Mouse (Mus musculus) hindbrain, embryonic 12.5 days (tissue): Measurements from ENCODE around the gene Dync2li1. TPM values are rescaled to one million over a fixed set of nuclear protein-coding genes. Genes with fewer than 3 reads are reported as not detected.

Experiments used
- ATAC-seq: fragments of 200-750 bp; cut with Nextera tagmentation; 2 replicates; pipeline ENCODE4 v1.8.0; 2017; ENCODE audit warnings: moderate TSS enrichment; ENCODE audit not compliant: low FRiP score
- H3K27ac ChIP-seq: fragments of 300-500 bp; sonication (generic); 2 replicates; pipeline ENCODE4 v1.5.1; 2016; ENCODE audit warnings: mild to moderate bottlenecking
- H3K27me3 ChIP-seq: fragments of 300-500 bp; sonication (generic); 2 replicates; pipeline ENCODE4 v1.6.1; 2016; ENCODE audit warnings: mild to moderate bottlenecking
- H3K36me3 ChIP-seq: fragments of 300-500 bp; sonication (generic); 2 replicates; pipeline ENCODE4 v1.6.1; 2016; ENCODE audit warnings: mild to moderate bottlenecking
- H3K4me1 ChIP-seq: fragments of 300-500 bp; sonication (generic); 2 replicates; pipeline ENCODE4 v1.6.1; 2016
- H3K4me2 ChIP-seq: fragments of 300-500 bp; sonication (generic); replicated peaks from 2 replicates; pipeline ENCODE4 v1.6.1; 2016; ENCODE audit warnings: mild to moderate bottlenecking
- H3K4me3 ChIP-seq: fragments of 300-500 bp; sonication (generic); 2 replicates; pipeline ENCODE4 v1.5.1; 2016; ENCODE audit warnings: mild to moderate bottlenecking
- H3K9ac ChIP-seq: fragments of 300-500 bp; sonication (generic); 2 replicates; pipeline ENCODE4 v1.6.1; 2016; ENCODE audit warnings: mild to moderate bottlenecking, moderate library complexity
- H3K9me3 ChIP-seq: fragments of 300-500 bp; sonication (generic); replicated peaks from 2 replicates; pipeline ENCODE4 v1.6.1; 2016; ENCODE audit warnings: mild to moderate bottlenecking
- WGBS: fragments of 180-500 bp; shearing (Covaris S2); methylation state at CpG from one replicate; pipeline ENCODE4 v1.1.7; 2016; 5-methylcytosine and 5-hydroxymethylcytosine counted together
- polyA plus RNA-seq: library from polyadenylated mRNA; unstranded; fragments of >200 nt; fragmentation: Nextera tagmentation; extraction: Ambion mirVana; gene quantifications from 2 replicates; pipeline ENCODE4 v1.2.1, GENCODE M21; 2016

Dync2li1 gene
- polyA plus RNA-seq, 1 experiment from 2014 or later: 34.9 TPM

DNA sequence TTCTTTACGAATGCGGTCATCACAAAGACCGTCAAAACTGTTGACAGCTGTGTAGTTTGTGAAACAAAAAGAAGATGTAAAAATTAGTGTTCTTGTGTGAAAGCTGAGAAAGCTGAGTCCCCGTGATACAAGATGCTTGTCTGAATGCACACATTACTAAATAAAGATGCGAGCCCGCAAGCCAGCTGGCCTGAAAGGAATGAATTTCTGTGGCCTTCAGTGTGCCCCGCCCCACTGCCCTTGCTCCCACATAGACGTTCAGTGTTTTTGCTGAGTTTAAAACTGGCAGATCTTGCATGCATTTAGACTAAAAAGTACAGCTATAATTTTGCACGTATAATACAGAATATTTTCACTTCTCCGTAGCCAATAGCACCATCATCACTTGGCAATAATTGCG, 10.5 kb upstream of the Dync2li1 start:
- Histone ChIP-seq H3K4me3 (no peak overlapping the region), H3K9me3 (peaks cover 8% of the 10 kb centered on the region; the same call in 1 of the 2 replicates), H3K27me3 (no peaks in the 10 kb centered on the region), H3K4me2 (no peak overlapping the region), H3K36me3 (peaks cover 18% of the 10 kb centered on the region), H3K9ac (no peak overlapping the region), H3K4me1 (peaks cover 2% of the 10 kb centered on the region; the same call in 1 of the 2 replicates), H3K27ac (no peak overlapping the region)
- 87% methylated on average over 11 of the region's 11 CpGs for WGBS
- no peak for ATAC-seq

DNA sequence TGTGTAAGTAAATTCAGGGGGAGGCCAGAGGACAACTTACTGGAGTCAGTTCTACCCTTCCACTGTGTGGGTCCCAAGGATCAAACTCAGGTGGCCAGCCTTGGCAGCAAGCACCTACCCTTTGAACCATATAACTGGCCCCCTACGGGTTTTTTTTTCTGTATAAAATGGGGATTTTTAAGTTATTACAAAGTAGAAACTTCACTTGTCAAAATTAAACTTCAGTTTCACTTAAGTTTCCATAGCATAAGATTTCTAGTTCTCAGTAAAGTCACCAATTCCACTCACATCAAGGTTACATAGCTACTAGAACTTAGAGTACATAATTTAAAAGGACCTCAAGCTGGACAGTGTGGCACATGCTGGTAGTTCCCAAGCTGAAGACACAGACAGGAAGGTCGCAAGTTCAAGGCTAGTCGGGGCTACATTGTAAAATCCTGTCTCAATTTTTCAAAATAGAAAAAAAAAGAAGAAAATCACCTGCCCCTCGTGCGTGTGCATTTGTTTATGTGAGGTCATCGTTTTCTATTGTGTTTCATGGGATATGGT, 9.7 kb upstream of the Dync2li1 start:
- Histone ChIP-seq H3K27ac (no peak overlapping the region), H3K36me3 (peaks cover 18% of the 10 kb centered on the region), H3K9ac (no peak overlapping the region), H3K27me3 (no peaks in the 10 kb centered on the region), H3K4me1 (peaks cover 2% of the 10 kb centered on the region; the same call in 1 of the 2 replicates), H3K4me3 (no peak overlapping the region), H3K9me3 (peaks cover 8% of the 10 kb centered on the region; the same call in 1 of the 2 replicates), H3K4me2 (no peak overlapping the region)
- 88% methylated on average over 6 of the region's 6 CpGs for WGBS
- ATAC-seq: no peak

DNA sequence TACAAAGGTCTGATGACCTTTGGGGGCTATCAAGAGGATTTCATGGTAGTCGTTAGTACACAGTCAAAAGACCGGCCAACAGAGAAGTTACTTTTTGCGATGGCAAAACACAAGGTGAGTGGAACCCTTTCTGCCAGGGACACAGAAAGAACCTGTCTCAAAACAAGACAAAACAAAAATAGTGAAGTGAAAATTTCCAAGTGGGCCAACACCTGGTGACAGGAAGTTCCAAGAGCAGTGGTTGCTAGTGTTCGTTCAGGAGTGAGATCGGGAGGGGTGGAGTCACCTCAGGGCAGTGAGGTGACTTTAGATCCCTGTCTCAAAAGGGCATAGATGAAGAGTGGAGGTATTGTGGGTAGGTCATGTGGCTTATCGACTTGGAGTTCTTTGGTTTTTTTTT, 8.3 kb upstream of the Dync2li1 start:
- H3K27me3 ChIP-seq: no peaks in the 10 kb centered on the region
- no peak overlapping the region for H3K9ac ChIP-seq
- H3K27ac ChIP-seq: no peak overlapping the region
- H3K4me3 ChIP-seq: no peak overlapping the region
- WGBS: 94% methylated on average over 6 of the region's 6 CpGs
- H3K4me1 ChIP-seq: peaks cover 2% of the 10 kb centered on the region; the same call in 1 of the 2 replicates
- H3K36me3 ChIP-seq: peaks cover 18% of the 10 kb centered on the region
- H3K9me3 ChIP-seq: peaks cover 8% of the 10 kb centered on the region; the same call in 1 of the 2 replicates
- ATAC-seq: no peak
- no peak overlapping the region for H3K4me2 ChIP-seq

DNA sequence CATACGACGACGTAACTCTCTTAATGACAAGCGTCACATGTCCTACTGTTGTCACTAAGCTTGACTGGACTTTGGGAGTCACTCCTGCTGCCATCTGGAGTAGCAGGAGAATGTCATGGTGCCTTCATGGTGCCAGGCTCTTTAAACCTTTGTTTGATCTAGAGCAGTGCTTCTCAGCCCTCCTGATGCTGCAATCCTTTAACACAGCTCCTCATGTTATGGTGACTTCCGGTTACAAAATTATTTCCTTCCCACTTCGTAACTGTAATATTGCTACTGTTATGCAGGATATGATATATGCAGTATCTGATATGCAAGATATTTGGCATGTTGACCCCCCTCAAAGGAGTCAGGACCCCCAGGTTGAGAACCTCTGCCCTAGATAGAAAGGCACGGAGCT, 7.2 kb upstream of the Dync2li1 start:
- ATAC-seq: no peak
- 84% methylated on average over 7 of the region's 7 CpGs for WGBS

DNA sequence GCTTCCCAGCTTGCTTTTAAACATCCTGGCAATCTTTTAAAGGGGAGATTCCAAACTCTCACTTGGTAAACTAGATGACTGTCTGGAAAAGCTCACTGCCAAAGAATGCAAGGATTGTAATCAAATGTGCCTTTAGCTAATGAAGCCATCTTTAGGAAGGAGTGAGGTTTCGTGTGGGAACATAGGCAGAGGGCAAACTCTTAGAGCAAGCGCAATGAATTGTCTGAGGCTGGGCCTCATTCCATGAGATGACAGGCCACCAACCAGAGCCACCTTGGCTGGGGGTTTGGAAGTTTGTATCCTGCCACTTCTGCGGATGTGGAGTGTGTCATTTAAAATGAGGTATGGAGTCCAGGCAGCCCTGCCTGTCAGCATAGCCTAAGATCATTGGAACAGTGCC, 6.2 kb upstream of the Dync2li1 start:
- Histone ChIP-seq H3K27ac (no peak overlapping the region), H3K36me3 (no peaks in the 10 kb centered on the region), H3K9ac (no peak overlapping the region), H3K9me3 (0 out of 2 replicates have a peak, but pooled peaks cover 6% of the 10 kb centered on the region), H3K4me3 (no peak overlapping the region), H3K4me2 (no peak overlapping the region), H3K27me3 (no peaks in the 10 kb centered on the region), H3K4me1 (peaks cover 2% of the 10 kb centered on the region; the same call in 1 of the 2 replicates)
- 87% methylated on average over 3 of the region's 3 CpGs for WGBS
- no peak for ATAC-seq

More for the DNA sequence above, 7.2 kb upstream of the Dync2li1 start:
- H3K27me3 ChIP-seq: no peaks in the 10 kb centered on the region
- H3K27ac ChIP-seq: no peak overlapping the region
- H3K4me1 ChIP-seq: peaks cover 2% of the 10 kb centered on the region; the same call in 1 of the 2 replicates
- no peak overlapping the region for H3K4me2 ChIP-seq
- peaks cover 7% of the 10 kb centered on the region; the same call in 1 of the 2 replicates for H3K36me3 ChIP-seq
- H3K9ac ChIP-seq: no peak overlapping the region
- H3K4me3 ChIP-seq: no peak overlapping the region
- 0 out of 2 replicates have a peak, but pooled peaks cover 6% of the 10 kb centered on the region for H3K9me3 ChIP-seq

DNA sequence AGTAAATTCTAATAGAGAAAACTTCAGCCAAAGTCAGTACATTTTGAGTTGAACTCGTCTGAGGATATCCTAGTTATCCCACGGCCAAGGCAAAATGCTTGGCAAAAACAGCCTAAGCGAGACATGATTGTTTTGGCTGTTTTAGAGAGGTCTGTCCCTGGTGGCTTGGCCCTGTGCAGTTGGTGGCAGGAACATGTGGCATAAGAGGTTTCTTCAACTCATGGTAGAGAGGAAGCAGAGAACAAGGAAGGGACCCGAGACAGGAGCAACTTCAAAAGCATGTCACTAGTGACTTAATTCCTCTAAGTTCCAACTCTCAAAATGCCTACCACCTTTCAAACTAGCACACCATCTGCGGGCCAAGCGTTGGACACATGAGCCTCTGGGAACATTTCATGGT, 5.7 kb upstream of the Dync2li1 start:
- H3K27ac ChIP-seq: no peak overlapping the region
- no peak for ATAC-seq
- no peak overlapping the region for H3K9ac ChIP-seq
- 0 out of 2 replicates have a peak, but pooled peaks cover 6% of the 10 kb centered on the region for H3K9me3 ChIP-seq
- 89% methylated on average over 6 of the region's 6 CpGs for WGBS
- no peak overlapping the region for H3K4me2 ChIP-seq
- H3K4me1 ChIP-seq: peaks cover 2% of the 10 kb centered on the region; the same call in 1 of the 2 replicates
- no peaks in the 10 kb centered on the region for H3K36me3 ChIP-seq
- no peaks in the 10 kb centered on the region for H3K27me3 ChIP-seq
- no peak overlapping the region for H3K4me3 ChIP-seq

DNA sequence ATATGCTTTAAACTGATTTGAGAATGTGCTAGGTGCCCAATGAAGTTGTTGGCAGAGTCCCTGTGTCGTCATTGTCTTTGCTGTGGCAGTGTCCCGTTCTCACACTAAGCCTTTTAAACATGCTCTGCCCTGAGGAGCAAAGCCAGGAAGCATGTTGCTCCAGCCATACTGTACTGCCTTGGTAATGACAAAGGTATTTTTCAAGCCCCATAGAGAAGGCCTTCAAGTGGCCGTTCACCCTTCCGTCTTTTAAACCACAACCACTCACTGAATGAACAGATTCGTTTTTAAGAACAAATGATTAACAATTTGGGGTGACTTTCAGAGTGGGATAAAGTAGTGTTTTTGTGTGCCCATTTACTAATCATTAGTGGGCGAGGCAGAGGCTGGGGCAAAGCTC, 5.1 kb upstream of the Dync2li1 start:
- Histone ChIP-seq H3K36me3 (no peaks in the 10 kb centered on the region), H3K9ac (no peak overlapping the region), H3K9me3 (0 out of 2 replicates have a peak, but pooled peaks cover 6% of the 10 kb centered on the region), H3K27me3 (no peaks in the 10 kb centered on the region), H3K4me3 (no peak overlapping the region), H3K4me1 (peaks cover 2% of the 10 kb centered on the region; the same call in 1 of the 2 replicates), H3K4me2 (no peak overlapping the region), H3K27ac (no peak overlapping the region)
- ATAC-seq: no peak
- 90% methylated on average over 6 of the region's 6 CpGs for whole genome bisulfite sequencing

DNA sequence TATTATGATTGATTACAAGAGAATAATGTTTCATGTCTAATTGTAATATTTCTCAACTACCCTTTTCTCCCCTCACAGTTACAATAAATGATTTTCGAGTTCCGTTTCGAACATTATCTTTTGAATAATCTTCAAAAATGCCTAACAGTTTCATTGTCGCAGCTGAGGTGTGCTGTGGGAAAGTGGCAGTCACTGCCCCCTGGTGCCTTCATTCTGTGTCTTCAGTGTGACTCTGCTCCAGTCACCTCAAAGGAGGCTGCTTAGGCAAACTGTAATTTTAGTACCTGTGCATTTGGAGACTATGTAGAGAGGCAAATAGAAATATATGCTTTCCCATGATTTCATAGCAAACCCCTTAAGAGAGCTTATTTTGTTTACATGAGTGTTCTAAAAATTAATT, 4.3 kb upstream of the Dync2li1 start:
- Histone ChIP-seq H3K4me1 (peaks cover 6% of the 10 kb centered on the region), H3K36me3 (no peaks in the 10 kb centered on the region), H3K9ac (no peak overlapping the region), H3K9me3 (0 out of 2 replicates have a peak, but pooled peaks cover 6% of the 10 kb centered on the region), H3K27me3 (no peaks in the 10 kb centered on the region), H3K4me2 (no peak overlapping the region), H3K4me3 (no peak overlapping the region), H3K27ac (no peak overlapping the region)
- ATAC-seq: no peak
- WGBS: 89% methylated on average over 4 of the region's 4 CpGs

DNA sequence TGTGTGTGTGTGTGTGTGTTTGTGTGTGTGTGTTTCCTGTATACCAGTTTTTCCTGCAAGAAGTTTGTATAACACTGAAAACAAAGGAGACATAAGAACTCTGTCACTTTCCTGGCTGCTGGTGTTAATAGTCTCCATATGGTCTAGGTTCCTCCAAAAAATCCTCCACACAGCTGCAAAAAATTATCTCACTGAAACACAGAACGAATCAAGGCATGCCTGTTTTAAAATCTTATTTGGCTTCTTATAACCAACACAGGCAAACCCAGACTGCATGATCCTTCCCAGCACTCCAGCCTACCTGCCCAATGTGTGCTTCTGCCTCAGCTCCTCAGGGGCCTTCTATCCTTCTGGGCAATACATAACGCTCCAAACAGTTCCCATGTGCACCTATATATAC, 3.4 kb upstream of the Dync2li1 start:
- Histone ChIP-seq H3K4me1 (peaks cover 8% of the 10 kb centered on the region), H3K4me2 (no peak overlapping the region), H3K4me3 (no peak overlapping the region), H3K27me3 (no peaks in the 10 kb centered on the region), H3K36me3 (no peaks in the 10 kb centered on the region), H3K9me3 (0 out of 2 replicates have a peak, but pooled peaks cover 6% of the 10 kb centered on the region), H3K27ac (no peak overlapping the region), H3K9ac (no peak overlapping the region)
- 56% methylated on average over 2 of the region's 2 CpGs for WGBS
- ATAC-seq: no peak

DNA sequence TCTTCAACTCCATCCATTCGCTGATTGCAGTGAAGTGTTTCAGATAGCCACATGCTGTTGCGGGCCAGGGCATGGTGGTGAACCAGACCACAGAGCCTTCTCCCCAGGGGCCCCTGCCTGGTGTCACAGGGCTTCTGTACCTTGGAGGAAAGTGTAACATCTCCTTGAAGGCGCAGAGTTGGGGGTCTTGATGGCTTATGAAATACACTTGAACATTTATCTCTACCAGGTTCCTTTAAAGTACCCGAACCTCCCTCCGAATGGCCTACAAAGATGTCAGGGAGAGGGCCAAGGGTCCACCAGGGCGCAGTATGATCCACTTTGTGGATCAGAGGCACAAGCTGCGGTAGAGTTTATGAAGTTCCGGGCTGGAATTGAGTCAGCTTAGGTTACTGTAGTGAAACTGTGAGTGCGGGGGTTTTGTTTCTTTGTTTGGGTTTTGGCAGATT, 585 bp downstream of the Dync2li1 start:
- peak overlapping the region; percentile 72 for H3K4me2 ChIP-seq
- H3K27me3 ChIP-seq: no peaks in the 10 kb centered on the region
- H3K9me3 ChIP-seq: 0 out of 2 replicates have a peak, but pooled peaks cover 6% of the 10 kb centered on the region
- no peaks in the 10 kb centered on the region for H3K36me3 ChIP-seq
- no peak overlapping the region; the same call in 1 of the 2 replicates for H3K27ac ChIP-seq
- H3K9ac ChIP-seq: peak overlapping the region; percentile 72
- peak overlapping the region; percentile 63 for H3K4me3 ChIP-seq
- peak; percentile 79 for ATAC-seq
- WGBS: 27% methylated on average over 9 of the region's 9 CpGs
- peaks cover 6% of the 10 kb centered on the region for H3K4me1 ChIP-seq

DNA sequence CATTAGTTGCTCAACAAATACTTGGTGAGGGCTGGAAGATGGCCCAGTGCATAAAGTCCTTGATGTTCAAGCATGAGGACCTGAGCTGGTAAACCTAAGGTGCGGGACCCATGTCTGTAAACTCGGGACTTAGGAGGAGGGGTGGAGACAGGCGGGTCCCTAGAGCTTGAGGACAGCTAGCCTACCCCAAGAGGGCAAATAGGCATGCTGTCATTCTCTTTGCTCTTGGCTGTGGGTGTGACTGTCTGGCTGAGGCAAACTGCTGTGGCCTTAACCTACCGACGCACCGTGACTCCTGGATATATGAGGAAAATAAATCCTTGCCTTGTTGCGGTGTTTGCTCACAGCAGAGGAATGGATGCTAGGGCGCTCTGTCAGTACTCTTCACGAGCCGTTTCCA, 1.4 kb downstream of the Dync2li1 start:
- H3K36me3 ChIP-seq: no peaks in the 10 kb centered on the region; the same call in 1 of the 2 replicates
- no peak for ATAC-seq
- no peak overlapping the region for H3K27ac ChIP-seq
- WGBS: 90% methylated on average over 10 of the region's 10 CpGs
- H3K4me2 ChIP-seq: no peak overlapping the region
- peaks cover 6% of the 10 kb centered on the region for H3K4me1 ChIP-seq
- 0 out of 2 replicates have a peak, but pooled peaks cover 6% of the 10 kb centered on the region for H3K9me3 ChIP-seq
- no peak overlapping the region for H3K9ac ChIP-seq
- no peak overlapping the region for H3K4me3 ChIP-seq
- no peaks in the 10 kb centered on the region for H3K27me3 ChIP-seq

DNA sequence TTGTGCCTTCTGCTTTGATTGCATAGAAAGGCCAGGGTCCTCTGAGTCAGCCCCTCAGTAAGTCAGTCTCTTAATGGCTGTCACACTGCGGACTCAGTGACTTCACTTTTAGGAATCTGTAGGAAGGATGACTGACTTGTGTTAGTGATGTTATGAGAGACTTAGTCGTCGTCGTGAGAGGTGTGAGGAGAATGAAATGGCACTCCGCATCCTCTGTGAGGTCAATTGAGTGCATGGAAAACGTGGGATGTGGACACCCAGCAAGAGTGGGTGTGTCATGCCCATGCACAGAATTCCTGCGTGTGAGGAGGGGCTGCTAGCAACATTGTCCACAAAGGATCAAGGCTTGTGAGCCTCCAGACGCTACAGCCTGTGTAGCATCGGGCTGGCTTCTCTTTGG, 2.3 kb downstream of the Dync2li1 start:
- no peak overlapping the region for H3K4me2 ChIP-seq
- no peaks in the 10 kb centered on the region; the same call in 1 of the 2 replicates for H3K36me3 ChIP-seq
- ATAC-seq: no peak
- no peak overlapping the region for H3K9ac ChIP-seq
- peaks cover 6% of the 10 kb centered on the region for H3K4me1 ChIP-seq
- no peak overlapping the region for H3K4me3 ChIP-seq
- 82% methylated on average over 9 of the region's 9 CpGs for WGBS
- H3K27ac ChIP-seq: no peak overlapping the region
- H3K27me3 ChIP-seq: no peaks in the 10 kb centered on the region
- 0 out of 2 replicates have a peak, but pooled peaks cover 4% of the 10 kb centered on the region for H3K9me3 ChIP-seq

DNA sequence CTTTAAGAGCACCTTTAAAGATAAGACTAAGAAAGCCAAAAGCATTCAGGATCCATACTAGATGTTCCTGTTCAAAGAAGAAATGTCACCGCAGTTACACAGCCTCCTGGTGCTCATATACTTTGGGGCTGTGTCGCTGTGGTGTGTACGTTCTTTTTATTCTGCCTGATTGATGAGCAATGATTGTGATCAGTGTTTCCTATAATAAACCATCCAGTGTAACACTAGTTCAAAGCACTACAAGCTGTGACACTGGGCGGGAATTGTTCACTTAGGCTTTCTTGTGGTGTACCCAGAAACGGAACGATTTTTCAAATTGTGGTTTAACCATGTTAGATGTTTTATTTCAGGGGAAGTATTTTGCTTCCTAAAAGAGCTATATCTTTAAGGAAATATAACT, 5.5 kb downstream of the Dync2li1 start:
- no peaks in the 10 kb centered on the region for H3K27me3 ChIP-seq
- ATAC-seq: no peak
- peaks cover 2% of the 10 kb centered on the region for H3K36me3 ChIP-seq
- H3K4me1 ChIP-seq: peaks cover 4% of the 10 kb centered on the region
- H3K4me2 ChIP-seq: no peak overlapping the region
- no peaks in the 10 kb centered on the region for H3K9me3 ChIP-seq
- no peak overlapping the region for H3K27ac ChIP-seq
- H3K9ac ChIP-seq: no peak overlapping the region
- 84% methylated on average over 6 of the region's 6 CpGs for WGBS
- no peak overlapping the region for H3K4me3 ChIP-seq
